Mouse (Mus musculus): ENCODE data around the gene Ubqln1.
"Not testable (repeated sequence)": the region's sequence is repeated elsewhere in the genome, so short reads cannot be mapped to it uniquely, and the experiment has no call there.

Ubqln1 gene

DNA sequence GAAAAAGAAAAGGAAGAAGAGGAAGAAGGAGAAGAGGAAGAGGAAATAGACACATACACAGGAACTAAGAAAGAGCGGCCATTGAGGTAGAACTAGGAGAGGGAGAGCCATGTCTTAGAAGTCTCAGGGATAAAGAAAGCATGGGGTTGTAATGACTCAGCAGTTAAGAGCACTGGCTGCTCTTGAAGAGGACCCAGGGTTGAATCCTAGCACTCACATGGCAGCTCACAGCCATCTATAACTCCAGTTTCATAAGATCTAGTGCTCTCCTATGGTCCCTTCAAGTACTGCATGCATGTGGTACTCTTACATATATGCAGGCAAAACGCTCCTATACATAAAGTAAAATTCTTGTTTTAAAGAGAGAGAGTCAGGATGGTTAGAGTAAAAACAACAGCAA lies 59.4 kb downstream of the Ubqln1 start:
- no peak for DNase-seq (ENCODE audit: low spot score)

DNA sequence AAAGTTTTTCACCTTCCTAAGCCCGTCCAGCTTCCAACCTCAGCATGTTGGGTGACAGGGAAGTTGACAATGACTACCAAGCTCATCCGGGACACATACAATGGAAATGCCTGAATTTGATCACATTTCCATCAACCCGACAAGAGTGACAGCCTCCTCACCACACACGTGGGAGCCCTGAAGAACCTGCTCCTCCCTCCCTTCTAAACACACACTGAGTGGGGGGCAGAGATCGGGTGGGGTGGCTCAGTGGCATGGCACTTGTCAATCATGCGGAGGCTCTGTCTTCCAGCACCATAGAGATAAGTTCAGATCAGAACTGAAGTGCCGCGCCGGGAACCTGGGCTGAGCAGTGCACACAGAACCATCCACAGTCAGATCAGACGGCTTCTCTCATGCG lies 65.0 kb downstream of the Ubqln1 start:
- no peak for DNase-seq (ENCODE audit: low spot score)

DNA sequence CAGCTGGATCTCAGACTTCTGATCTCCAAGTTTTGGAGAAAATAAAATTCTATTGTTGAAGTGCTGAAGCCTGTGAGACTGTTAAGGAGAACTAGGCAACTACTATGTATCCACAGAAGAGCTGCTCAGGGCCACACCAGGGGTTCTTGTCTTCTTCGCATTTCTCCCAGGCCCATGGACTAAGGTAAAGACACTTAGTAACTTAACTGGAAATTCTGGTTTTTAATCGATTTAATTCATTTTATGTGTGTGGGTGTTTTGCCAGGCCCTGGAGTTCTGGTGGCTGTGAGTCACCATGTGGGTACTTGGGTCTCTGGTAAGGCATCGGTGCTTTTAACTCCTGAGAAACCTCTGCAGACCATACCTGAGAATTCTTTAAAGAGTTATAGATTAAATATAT lies 65.8 kb downstream of the Ubqln1 start:
- no peak for DNase-seq (ENCODE audit: low spot score)

DNA sequence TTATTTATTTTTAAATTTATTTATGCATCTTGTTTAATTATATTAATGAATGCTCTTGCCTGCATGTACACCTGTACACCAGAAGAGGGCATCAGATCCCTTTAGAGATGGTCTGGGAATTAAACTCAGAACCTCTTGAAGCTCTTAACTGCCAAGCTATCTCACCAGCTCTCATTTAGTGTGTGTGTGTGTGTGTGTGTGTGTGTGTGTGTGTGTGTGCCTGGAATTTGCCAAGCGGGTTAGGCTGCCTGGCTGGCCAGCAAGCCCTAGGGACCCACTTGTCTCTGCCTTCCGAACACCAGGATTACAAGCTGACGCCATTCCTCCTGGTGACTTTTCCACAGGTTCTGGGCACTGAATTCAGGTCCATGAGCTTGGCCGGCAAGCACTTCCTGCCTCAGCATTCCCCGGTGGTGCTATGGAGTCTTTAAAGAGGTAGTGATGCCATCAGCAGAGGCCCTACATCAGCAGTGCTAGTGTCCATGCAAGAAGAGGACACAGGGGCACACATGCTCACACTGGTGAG lies 66.4 kb downstream of the Ubqln1 start:
- no peak for DNase-seq (ENCODE audit: low spot score)

DNA sequence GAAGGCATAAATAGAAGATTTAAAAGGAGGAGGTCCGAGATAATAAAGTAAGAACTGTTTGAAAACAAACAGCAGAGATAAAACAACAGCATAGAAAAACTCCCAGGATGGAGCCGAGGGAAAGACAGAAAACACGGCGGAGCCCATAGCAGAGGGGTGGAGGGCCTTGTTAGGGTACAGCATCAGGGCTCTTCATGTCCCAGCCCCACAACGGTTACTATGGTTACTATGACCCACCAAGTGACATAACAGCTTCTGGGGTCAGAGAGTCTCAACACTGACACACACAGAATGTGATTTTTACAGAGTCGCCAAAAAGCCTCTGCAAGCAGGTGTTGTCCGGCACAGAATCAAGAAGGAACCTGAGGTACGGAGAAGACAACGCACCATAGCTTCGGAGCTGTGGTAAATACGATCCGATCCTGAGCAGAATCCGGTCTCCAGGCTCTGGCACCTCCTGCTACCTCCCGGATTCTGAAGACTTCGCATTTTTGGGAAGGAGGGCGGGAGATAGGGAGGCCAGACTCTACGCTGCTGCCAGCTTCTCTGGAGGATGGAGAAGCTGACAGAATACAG lies 67.1 kb downstream of the Ubqln1 start:
- DNase-seq (ENCODE audit: low spot score) = peak; percentile 47

DNA sequence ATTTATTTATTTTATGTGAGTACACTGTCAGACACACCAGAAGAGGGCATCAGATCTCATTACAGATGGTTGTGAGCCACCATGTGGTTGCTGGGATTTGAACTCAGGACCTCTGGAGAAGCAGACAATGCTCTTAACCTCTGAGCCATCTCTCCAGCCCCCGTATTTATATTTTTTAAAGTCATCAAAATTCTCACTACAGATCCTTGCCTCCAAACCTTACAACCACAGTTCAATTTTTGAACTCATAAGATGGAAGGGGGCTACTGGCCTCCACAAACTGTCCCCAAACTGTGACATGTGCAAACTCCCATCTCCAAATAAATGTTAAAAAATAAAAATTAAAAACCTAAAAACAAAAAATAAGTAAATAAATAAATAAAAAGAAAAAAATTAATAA lies 67.7 kb downstream of the Ubqln1 start:
- no peak for DNase-seq (ENCODE audit: low spot score)

DNA sequence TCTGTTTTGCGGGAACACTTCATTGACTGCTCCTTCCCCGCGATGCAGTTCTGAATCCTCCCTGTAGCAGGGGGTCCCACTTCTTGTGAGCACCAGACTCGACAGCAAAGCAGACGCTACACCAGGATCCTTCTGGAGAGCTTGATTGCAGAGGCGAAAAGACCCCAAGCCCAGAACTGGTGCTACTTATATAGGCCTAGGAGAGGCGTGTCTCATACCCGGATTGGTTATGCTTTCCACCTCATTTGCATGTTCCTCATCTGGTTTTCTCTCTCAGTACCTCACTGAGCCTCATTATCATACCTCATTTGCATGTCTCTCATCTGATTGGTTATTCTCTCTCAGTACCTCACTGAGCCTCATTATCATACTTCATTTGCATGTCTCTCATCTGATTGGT lies 68.8 kb downstream of the Ubqln1 start:
- DNase-seq (ENCODE audit: low spot score) = not testable (repeated sequence)

DNA sequence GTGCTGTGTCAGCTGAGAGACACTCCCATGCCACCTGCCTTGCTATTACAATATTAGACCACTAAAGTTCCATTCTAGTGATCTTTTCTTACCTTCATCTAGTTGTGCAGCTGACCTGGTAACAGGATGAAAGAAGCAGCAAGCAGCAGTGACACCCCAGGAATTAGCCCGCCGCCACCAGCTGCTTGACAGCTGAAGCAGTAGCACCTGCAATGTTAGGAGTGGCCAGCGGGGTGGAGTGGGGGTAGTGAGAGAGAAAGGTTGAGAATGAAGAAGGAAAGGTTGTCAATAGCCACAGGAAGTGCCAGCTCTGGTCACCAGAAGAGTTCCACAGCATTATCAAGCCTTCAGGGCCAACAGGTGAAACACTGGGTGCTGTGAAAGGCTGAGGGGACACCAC lies 83.8 kb downstream of the Ubqln1 start:
- no peak for DNase-seq (ENCODE audit: low spot score)

DNA sequence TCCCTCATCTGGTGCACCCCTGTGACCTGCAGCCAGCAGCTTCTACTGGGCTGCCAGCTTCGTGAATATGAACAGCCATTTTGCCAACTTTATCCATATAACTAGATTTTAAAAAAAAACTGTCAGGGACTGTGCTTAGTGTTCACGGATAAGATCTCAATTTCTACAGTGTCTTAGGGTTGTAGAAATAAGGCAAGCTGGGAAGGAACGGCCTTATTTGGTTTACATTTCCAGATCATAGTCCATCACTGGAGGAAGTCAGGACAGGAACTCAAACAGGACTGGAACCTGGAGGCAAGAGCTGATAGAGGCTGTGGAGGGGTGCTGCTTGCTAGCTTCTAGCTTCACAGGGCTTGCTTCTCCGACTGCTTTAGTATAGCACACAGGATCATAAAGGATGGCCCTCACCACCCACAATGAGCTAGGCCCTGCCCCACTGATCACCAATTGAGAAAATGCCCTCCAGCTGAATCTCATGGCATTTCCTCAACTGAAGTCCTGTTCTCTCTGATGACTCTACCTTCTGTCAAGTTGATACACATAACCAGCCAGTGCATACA lies 85.7 kb downstream of the Ubqln1 start:
- DNase-seq (ENCODE audit: low spot score) = no peak

DNA sequence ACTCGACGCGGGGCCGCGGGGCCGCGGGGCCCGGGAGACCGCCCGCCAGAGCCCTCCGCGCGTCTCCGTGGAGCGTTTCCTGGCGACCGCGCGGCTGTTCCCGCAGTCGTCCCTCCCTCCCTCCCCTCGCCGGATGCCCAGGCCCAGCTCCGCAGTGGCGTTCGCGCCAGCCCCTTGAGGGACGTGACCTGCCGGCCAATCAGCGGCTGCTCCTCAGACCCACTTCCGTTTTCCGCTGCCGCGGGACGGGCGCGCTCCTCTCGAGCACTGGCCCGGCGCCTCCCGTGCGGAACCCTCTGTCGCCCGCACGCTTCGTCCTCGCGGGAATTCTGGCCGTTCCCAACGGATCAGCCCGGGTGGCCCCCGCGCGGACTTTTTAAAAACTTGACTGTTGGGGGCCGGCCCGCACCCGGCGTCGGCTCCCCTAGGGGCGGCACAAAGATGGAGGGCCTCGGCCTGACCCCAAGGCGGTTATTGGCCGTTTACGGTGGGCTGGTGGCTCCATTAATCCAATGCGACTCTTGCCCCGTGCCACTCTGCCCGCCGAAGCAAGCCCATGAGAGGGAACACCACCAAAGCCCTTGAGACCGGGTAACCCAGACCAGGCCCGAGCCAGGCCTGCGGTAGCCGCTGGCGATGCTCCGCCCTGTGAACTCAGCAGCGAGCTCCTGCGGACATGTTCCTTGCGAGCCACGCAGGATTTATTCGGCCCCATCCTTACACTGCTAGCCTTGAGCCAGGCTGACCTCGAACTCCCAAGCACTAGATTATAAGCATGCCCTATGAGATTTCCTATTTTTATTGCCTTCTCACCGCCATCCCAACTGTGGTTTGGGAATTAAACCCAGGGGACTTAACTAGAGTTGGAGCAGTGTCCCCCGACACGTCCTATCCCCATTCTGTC lies 86.4 kb downstream of the Ubqln1 start:
- peak; percentile 97 for DNase-seq (ENCODE audit: low spot score)

DNA sequence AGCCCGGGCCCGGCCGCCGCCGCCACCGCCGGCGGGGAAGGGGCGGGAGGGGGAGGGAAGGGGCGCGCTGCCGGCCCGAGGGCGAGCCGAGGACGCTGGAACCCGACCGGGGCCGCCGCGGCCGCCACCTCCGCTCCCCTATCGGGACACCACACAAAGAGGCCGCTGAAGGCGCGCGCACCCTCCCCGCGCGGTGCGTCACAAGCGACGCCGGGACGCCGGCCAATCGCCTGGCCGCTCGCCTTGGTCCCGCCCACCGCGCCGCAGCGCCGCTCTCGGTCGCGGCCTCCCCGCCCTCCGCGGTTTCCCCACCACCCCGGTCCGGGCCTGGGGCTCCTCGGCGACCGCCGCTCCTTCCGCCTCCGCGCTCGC lies 87.1 kb downstream of the Ubqln1 start, which contains the start of gene Hnrnpa0:
Gene Hnrnpa0, minus strand, starts transcription at position 161 of the 372 bp plus-strand sequence.
- peak; percentile 95 for DNase-seq (ENCODE audit: low spot score)

DNA sequence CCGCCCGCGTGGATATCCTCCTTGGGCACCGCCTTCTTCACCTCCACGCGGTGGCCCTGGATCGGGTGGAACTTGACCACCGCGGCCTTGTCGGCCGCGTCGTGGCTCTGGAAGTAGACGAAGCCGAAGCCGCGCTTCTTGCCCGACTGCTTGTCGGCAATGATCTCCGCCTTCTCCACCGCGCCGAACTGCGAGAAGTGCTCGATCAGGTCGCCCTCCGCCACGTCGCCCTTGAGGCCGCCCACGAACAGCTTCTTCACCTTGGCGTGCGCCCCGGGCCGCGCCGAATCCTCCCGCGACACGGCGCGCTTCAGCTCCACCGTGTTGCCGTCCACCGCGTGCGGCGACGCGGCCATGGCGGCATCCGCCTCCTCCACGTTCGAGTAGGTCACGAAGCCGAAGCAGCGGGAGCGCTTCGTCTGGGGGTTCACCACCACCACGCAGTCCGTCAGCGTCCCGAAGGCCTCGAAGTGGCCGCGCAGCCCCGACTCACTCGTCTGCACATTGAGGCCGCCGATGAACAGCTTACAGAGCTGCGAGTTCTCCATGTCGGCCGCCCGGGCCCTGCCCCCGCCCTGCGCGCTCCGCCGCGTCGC lies 87.6 kb downstream of the Ubqln1 start:
- peak; percentile 51 for DNase-seq (ENCODE audit: low spot score)

DNA sequence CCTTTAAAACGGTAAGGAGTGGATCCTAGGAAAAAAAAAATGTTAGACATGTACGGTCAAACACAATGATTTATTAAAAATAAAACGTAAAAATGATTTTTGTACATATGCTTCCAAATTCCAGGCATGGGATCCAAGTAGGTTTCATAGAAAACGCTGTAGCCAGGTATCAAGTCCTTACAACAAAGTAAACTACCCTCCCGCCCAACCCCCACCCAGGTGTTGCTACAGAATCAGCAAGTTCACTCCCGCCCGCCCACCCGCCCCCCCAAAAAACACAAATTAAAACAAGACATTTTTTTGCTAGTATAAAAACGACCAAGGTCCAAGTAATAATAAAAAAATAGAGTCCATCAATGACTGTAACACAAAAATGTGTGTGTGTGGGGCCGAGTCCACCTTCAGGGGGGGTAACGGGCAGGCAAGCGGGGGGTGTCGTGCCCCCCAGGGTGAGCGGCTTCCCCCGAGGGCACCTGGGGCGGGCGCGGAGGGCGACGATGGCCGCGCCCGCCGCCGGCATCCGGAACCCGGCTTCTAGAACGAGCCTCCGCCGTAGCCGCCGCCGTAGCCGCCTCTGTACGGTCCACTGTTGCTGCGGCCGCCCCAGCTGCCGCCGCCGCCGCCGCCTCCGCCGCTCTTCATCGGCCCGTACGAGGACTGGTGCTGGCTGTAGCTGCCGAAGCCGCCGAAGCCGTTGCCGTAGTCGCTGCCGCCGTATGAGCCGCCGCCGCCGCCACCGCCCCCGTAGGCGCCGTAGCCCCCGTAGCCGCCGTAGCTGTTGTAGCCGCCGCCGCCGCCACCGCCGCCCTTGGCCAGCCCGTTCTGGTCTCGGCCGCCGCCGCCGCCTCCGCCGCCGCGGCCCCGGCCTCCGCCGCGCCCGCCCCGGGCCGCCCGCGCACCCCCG lies 88.3 kb downstream of the Ubqln1 start:
- no peak for DNase-seq (ENCODE audit: low spot score)
